Mouse (Mus musculus) lung, embryonic 14.5 days (tissue): ENCODE results near the gene Hexim1. TPM values are rescaled to one million over a fixed set of nuclear protein-coding genes. Genes with fewer than 3 reads are reported as not detected.
A peak's percentile ranks its signal among the peaks of the same experiment; 100 is the strongest.

ENCODE experiments used
- ATAC-seq: fragments of 200-750 bp; cut with Nextera tagmentation; 2 replicates; pipeline ENCODE4 v1.8.0; 2017; ENCODE audit warnings: mild to moderate bottlenecking, moderate TSS enrichment, moderate library complexity; ENCODE audit not compliant: insufficient read depth
- DNase-seq: peaks from one replicate; pipeline ENCODE4 v3.0.0-alpha.2; 2015
- H3K27ac ChIP-seq: fragments of 300-500 bp; sonication (generic); 2 replicates; pipeline ENCODE4 v1.5.1; 2014; ENCODE audit warnings: low read depth, mild to moderate bottlenecking, moderate library complexity
- H3K27me3 ChIP-seq: fragments of 300-500 bp; sonication (generic); 2 replicates; pipeline ENCODE4 v1.6.1; 2014; ENCODE audit warnings: low read length, control low read depth; ENCODE audit not compliant: insufficient read depth
- H3K36me3 ChIP-seq: fragments of 300-500 bp; sonication (generic); 2 replicates; pipeline ENCODE4 v1.6.1; 2014; ENCODE audit warnings: control low read depth; ENCODE audit not compliant: insufficient read depth
- H3K4me1 ChIP-seq: fragments of 300-500 bp; sonication (generic); 2 replicates; pipeline ENCODE4 v1.6.1; 2014; ENCODE audit warnings: antibody characterized with exemption, control low read depth; ENCODE audit not compliant: insufficient read depth
- H3K4me2 ChIP-seq: fragments of 300-500 bp; sonication (generic); 2 replicates; pipeline ENCODE4 v1.6.1; 2014; ENCODE audit warnings: mild to moderate bottlenecking
- H3K4me3 ChIP-seq: fragments of 300-500 bp; sonication (generic); 2 replicates; pipeline ENCODE4 v1.5.1; 2014; ENCODE audit warnings: low read depth, low read length
- H3K9ac ChIP-seq: fragments of 300-500 bp; sonication (generic); 2 replicates; pipeline ENCODE4 v1.6.1; 2014
- H3K9me3 ChIP-seq: fragments of 300-500 bp; sonication (generic); 2 replicates; pipeline ENCODE4 v1.6.1; 2016; ENCODE audit warnings: low read depth, low read length, control low read depth
- CTCF ChIP-seq: IDR thresholded peaks from 2 replicates; pipeline ENCODE4 v1.5.1; 2016; ENCODE audit warnings: antibody characterized with exemption, low read depth
- WGBS: fragments of 180-500 bp; shearing (Covaris S2); extraction: QIAGEN DNeasy Blood & Tissue Kit; methylation state at CpG from one replicate; pipeline ENCODE4 v1.1.7; 2014; 5-methylcytosine and 5-hydroxymethylcytosine counted together
- polyA plus RNA-seq: library from polyadenylated mRNA; unstranded; fragments of >200 nt; fragmentation: Nextera tagmentation; extraction: Ambion mirVana; gene quantifications from 2 replicates; pipeline ENCODE4 v1.2.1, GENCODE M21; 2014

Gene Hexim1
- polyA plus RNA-seq, 1 experiment from 2014 or later, result 5.3 TPM

DNA sequence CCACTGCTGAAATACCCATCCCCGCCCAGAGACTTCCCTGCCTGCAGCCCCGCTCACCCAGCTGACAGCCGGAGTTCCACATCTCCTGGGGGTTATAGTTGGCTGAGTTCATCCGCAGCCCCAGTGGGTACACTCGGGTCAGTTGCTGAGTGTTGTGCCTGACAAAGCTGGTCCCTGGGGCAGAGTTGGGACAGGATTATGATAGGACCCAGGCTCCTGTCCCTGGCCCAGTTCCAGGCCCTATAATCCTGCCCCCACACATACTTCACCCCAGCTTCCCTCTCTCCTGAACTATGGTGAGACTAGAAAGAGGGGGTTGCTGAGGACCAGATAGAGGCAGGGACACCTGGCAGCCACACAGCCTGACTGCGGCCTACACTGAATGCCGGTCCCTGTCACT is 42.4 kb upstream of the Hexim1 start:
- ATAC-seq, result no peak
- no peak overlapping the region for H3K27ac ChIP-seq
- H3K4me3 ChIP-seq, result no peak overlapping the region
- no peak overlapping the region for H3K4me2 ChIP-seq
- no peaks in the 10 kb centered on the region for H3K27me3 ChIP-seq
- no peak for DNase-seq
- H3K9ac ChIP-seq, result no peak overlapping the region
- 77% methylated on average over 7 of the region's 7 CpGs for WGBS
- no peaks in the 10 kb centered on the region for H3K9me3 ChIP-seq
- 0 out of 2 replicates have a peak, but pooled peaks cover 4% of the 10 kb centered on the region for H3K4me1 ChIP-seq
- no peak for TF ChIP-seq CTCF
- peaks cover 19% of the 10 kb centered on the region for H3K36me3 ChIP-seq

DNA sequence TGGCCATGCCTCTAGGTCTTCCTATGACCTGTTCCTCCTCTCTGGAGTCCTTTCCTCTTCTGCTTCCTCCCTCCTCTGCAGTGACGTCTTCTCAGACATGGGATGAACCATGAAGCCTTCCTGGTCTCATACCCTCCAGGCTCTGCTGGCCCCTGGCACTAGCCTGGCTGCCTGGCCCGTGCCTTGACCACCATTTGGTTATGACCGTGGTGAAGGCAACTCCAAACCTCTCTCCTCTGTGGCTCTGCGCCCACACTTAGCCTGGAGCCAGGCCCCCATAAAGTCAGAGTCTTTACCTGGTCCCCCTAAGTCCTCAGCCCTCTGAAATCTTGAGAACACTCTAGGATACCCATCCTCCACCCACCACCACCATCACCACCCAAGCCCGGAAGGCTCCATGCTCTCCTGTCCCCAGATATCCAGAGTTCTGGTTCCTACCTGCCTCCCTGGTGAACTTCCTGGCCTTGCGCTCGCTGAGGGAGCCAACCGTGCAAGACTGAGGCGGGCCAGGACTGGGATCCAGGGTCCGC is 41.8 kb upstream of the Hexim1 start:
- Histone ChIP-seq H3K36me3 (peaks cover 14% of the 10 kb centered on the region), H3K4me1 (0 out of 2 replicates have a peak, but pooled peaks cover 4% of the 10 kb centered on the region), H3K4me2 (peak overlapping the region; percentile 25), H3K9ac (no peak overlapping the region), H3K27me3 (no peaks in the 10 kb centered on the region), H3K9me3 (no peaks in the 10 kb centered on the region), H3K4me3 (no peak overlapping the region), H3K27ac (no peak overlapping the region)
- ATAC-seq (no peak), DNase-seq (no peak)
- TF ChIP-seq CTCF, result no peak
- 53% methylated on average over 10 of the region's 10 CpGs for WGBS

DNA sequence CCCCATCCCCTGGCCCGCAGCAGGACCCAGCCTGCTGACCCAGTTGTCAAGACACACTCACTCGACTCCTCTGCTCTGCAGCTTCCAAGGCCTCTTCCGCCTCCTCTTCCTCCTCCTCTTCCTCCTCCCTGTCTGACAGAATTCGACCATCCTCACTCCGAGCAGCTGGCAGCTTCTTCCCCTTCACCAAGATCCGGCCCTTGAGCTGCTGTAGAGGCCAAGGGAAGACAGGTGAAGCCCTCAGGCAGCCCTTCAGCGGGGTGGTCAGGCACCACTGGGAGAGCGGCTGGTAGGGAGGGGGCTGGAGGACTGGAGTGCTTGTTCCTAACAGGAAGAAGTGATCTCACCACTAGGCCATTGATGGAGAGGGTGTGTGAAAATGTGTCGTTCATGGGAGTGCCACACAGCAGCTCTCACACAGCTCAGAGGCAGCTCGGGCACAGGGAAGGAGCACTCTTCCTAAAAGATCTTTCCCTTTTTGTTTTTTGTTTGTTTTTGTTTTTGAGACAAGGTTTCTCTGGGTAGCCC is 41.2 kb upstream of the Hexim1 start:
- H3K9me3 ChIP-seq, result no peaks in the 10 kb centered on the region
- TF ChIP-seq CTCF, result no peak
- H3K9ac ChIP-seq, result no peak overlapping the region
- 5% methylated on average over 10 of the region's 10 CpGs for WGBS
- H3K4me3 ChIP-seq, result no peak overlapping the region
- peak overlapping the region; percentile 25 for H3K4me2 ChIP-seq
- 0 out of 2 replicates have a peak, but pooled peaks cover 4% of the 10 kb centered on the region for H3K4me1 ChIP-seq
- peaks cover 7% of the 10 kb centered on the region; the same call in 1 of the 2 replicates for H3K36me3 ChIP-seq
- H3K27me3 ChIP-seq, result no peaks in the 10 kb centered on the region
- ATAC-seq (no peak), DNase-seq (peak; percentile 47)
- no peak overlapping the region for H3K27ac ChIP-seq

DNA sequence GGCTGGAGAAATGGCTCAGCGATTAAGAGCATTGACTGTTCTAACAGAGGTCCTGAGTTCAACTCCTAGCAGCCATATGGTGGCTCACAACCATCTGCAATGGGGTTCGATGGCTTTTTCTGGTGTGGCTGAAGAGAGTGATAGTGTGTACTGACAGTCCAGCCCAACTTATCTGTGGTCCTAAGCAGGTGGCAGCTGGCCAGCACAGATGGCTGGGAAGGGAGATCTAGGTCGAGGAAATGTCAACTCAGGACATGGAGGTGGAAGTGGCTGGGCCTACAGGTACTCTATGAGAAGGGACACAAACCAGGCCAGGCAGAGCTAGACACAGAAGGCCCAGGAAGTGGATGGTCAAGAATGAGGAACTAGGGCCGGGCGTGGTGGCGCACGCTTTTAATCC is 40.0 kb upstream of the Hexim1 start:
- 86% methylated on average over 7 of the region's 7 CpGs for WGBS
- ATAC-seq (no peak), DNase-seq (no peak)
- TF ChIP-seq CTCF, result no peak
- no peaks in the 10 kb centered on the region for H3K9me3 ChIP-seq
- H3K36me3 ChIP-seq, result peaks cover under 1% of the 10 kb centered on the region; the same call in 1 of the 2 replicates
- no peak overlapping the region for H3K9ac ChIP-seq
- H3K4me3 ChIP-seq, result no peak overlapping the region
- H3K4me2 ChIP-seq, result no peak overlapping the region
- peaks cover 12% of the 10 kb centered on the region for H3K4me1 ChIP-seq
- H3K27ac ChIP-seq, result no peak overlapping the region
- peaks cover 11% of the 10 kb centered on the region; the same call in 1 of the 2 replicates for H3K27me3 ChIP-seq

DNA sequence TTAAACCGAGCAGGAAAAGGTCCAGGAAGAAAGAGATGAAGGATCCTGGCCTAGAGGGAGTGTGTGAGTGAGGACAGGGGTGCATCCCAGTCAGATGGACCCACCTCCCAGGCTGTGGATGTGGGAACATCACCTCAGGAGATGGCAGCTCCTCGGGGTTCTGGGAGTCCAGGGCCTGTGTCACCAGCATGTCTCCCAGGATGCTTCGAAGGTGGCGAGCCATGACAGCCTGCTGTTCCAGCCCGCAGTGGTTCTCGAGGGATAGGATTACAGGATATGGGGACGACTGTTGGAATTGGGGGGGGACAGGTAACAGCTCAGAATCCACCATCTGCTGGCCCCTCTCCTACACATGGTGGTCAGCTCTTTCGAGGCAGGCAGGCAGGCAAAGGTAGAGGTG is 39.5 kb upstream of the Hexim1 start:
- Histone ChIP-seq H3K4me2 (no peak overlapping the region), H3K36me3 (no peaks in the 10 kb centered on the region), H3K9me3 (no peaks in the 10 kb centered on the region), H3K4me3 (no peak overlapping the region), H3K4me1 (peaks cover 12% of the 10 kb centered on the region), H3K27ac (no peak overlapping the region), H3K27me3 (peaks cover 16% of the 10 kb centered on the region), H3K9ac (no peak overlapping the region)
- 77% methylated on average over 8 of the region's 8 CpGs for WGBS
- no peak for DNase-seq
- no peak for ATAC-seq
- TF ChIP-seq CTCF, result no peak

DNA sequence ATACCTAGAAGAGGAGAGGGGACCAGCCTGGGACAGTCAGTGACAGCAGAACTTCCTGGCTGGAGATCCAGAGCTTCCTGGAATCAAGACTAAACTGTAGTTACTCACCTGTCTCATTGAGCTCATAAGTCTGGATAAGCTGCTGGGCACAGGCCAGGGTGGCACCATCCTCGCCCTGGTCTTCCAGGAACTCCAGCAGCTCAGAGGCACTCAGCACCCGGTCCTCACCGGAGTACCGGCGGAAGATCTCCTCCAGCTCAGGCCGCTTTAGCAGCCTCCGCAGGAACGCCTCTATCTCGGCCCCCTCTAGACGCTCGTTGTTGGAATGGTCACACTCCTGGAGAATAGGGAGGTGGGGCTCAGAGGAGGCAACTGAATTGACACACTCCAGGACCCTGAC is 37.9 kb upstream of the Hexim1 start:
- Histone ChIP-seq H3K4me1 (peaks cover 12% of the 10 kb centered on the region), H3K9me3 (no peaks in the 10 kb centered on the region), H3K36me3 (no peaks in the 10 kb centered on the region), H3K27ac (no peak overlapping the region), H3K9ac (no peak overlapping the region), H3K4me2 (no peak overlapping the region), H3K4me3 (no peak overlapping the region), H3K27me3 (peaks cover 18% of the 10 kb centered on the region)
- WGBS, result 78% methylated on average over 11 of the region's 11 CpGs
- DNase-seq (no peak), ATAC-seq (no peak)
- no peak for TF ChIP-seq CTCF

DNA sequence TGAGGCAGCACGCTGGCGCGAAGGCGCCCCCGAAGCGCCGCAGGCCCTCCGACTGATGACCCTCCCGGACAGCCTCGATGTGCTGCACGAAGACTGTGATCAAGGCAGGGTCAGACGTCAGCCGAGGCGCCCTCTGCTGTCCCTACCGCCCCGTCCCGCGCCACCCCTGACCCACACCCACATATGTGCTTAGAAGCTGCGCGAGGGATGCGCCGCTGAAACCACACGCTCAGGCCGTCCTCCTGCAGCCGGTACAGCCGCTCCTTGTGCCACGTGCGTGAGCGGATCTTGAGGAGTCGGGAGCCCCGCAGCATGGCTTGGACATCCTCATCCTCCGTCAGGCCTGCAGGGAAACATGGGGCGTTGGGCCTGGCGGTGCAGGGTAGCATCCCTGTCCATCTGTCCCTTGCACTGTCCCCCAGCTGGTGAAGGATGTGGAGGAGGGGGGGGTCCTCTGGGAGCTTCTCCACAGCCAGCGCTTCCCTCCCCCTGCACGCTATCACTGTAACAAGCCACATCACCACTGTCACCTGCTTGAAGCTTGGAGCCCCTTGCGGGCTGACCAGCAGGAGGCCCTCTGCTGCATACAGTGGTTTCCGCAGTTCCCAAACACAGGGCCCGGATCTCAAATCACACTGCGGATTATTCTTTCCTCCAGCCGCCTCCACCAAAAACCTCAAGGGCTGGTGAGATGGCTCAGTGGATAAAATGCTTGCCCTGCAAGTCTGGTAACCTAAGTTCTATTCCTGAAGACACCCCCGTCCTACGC is 35.5 kb upstream of the Hexim1 start:
- no peaks in the 10 kb centered on the region for H3K36me3 ChIP-seq
- no peaks in the 10 kb centered on the region for H3K9me3 ChIP-seq
- H3K9ac ChIP-seq, result peak overlapping the region; percentile 25
- H3K4me3 ChIP-seq, result peak overlapping the region; percentile 27
- ATAC-seq, result peak; percentile 57
- WGBS, result 4% methylated on average over 43 of the region's 43 CpGs
- no peak overlapping the region for H3K27ac ChIP-seq
- peak; percentile 60 for DNase-seq
- H3K4me2 ChIP-seq, result peak overlapping the region; percentile 59
- peak; percentile 59 for TF ChIP-seq CTCF
- peaks cover 18% of the 10 kb centered on the region for H3K27me3 ChIP-seq
- H3K4me1 ChIP-seq, result peaks cover 8% of the 10 kb centered on the region
